Mouse (Mus musculus) stomach, postnatal 0 days (tissue): ENCODE measurements around the gene Foxc2. TPM values are rescaled to one million over a fixed set of nuclear protein-coding genes. Genes with fewer than 3 reads are reported as not detected.

Experiments
- ATAC-seq: fragments of 200-750 bp; cut with Nextera tagmentation; 2 replicates; pipeline ENCODE4 v1.8.0; 2017; ENCODE audit not compliant: low FRiP score, low TSS enrichment
- DNase-seq: peaks from one replicate; pipeline ENCODE4 v3.0.0-alpha.2; 2016; ENCODE audit warnings: low spot score
- H3K27ac ChIP-seq: fragments of 300-500 bp; sonication (generic); replicated peaks from 2 replicates; pipeline ENCODE4 v1.5.1; 2014; ENCODE audit warnings: mild to moderate bottlenecking, control low read depth
- H3K27me3 ChIP-seq: fragments of 300-500 bp; sonication (generic); 2 replicates; pipeline ENCODE4 v1.6.1; 2014; ENCODE audit warnings: low read length; ENCODE audit not compliant: control insufficient read depth, insufficient read depth
- H3K36me3 ChIP-seq: fragments of 300-500 bp; sonication (generic); 2 replicates; pipeline ENCODE4 v1.6.1; 2014; ENCODE audit warnings: low read length, mixed read lengths; ENCODE audit not compliant: control insufficient read depth, insufficient read depth
- H3K4me1 ChIP-seq: fragments of 300-500 bp; sonication (generic); replicated peaks from 2 replicates; pipeline ENCODE4 v1.6.1; 2014; ENCODE audit warnings: antibody characterized with exemption; ENCODE audit not compliant: control insufficient read depth, insufficient read depth
- H3K4me2 ChIP-seq: fragments of 300-500 bp; sonication (generic); replicated peaks from 2 replicates; pipeline ENCODE4 v1.6.1; 2014; ENCODE audit warnings: low read depth, mild to moderate bottlenecking, control low read depth, moderate library complexity
- H3K4me3 ChIP-seq: fragments of 300-500 bp; sonication (generic); 2 replicates; pipeline ENCODE4 v1.5.1; 2014; ENCODE audit warnings: low read depth, low read length, control low read depth
- H3K9ac ChIP-seq: fragments of 300-500 bp; sonication (generic); 2 replicates; pipeline ENCODE4 v1.6.1; 2014; ENCODE audit warnings: mild to moderate bottlenecking, low read length, control low read depth, mixed read lengths
- H3K9me3 ChIP-seq: fragments of 300-500 bp; sonication (generic); 2 replicates; pipeline ENCODE4 v1.6.1; 2016; ENCODE audit warnings: low read length; ENCODE audit not compliant: control insufficient read depth
- CTCF ChIP-seq: IDR thresholded peaks from 2 replicates; pipeline ENCODE4 v1.5.1; 2016; ENCODE audit warnings: antibody characterized with exemption, low read depth, mild to moderate bottlenecking, moderate library complexity
- EP300 ChIP-seq: optimal IDR thresholded peaks from 2 replicates; pipeline ENCODE3; 2016; ENCODE audit warnings: antibody characterized with exemption
- WGBS: fragments of 180-500 bp; shearing (Covaris S2); extraction: QIAGEN DNeasy Blood & Tissue Kit; methylation state at CpG from one replicate; pipeline ENCODE4 v1.1.7; 2014; 5-methylcytosine and 5-hydroxymethylcytosine counted together
- polyA plus RNA-seq: library from polyadenylated mRNA; unstranded; fragments of >200 nt; fragmentation: Nextera tagmentation; extraction: Ambion mirVana; gene quantifications from 2 replicates; pipeline ENCODE4 v1.2.1, GENCODE M21; 2015

Gene Foxc2
- polyA plus RNA-seq, 1 experiment from 2014 or later: 0.40 TPM

DNA sequence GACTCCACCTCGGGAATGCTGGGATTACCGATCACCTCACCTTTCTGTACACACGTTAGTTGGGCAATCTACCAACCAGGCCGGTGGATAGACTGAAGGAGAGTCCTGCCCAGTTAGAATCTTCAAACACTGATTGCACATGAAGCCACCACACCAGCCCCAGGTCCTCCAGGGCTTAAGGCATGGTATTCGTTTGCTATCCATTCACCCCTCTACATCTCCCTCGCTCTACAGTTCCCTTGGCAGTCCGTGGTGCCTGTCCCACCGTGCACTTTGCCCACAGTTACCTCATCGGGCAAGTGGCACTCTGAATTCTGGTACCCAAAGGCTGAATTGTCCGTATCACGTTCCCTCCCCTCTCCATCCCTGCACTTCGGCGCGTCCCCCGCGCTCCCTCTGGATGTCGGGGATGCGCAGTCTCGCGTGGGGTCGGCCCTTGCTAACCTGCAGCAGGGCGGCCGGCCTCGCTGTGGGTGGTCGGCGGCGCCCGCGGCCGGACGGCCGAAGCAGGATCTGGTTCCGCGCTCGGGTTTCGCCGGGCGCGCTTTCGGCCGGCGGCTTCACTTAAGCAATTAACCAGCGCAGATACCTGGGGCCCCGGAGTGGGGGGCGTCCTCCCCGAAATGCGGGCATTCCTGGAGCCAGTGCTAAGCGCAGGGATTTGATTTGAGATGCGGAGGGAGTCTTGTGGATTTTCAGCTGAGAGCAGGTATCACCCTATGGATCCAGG, 35.4 kb upstream of the Foxc2 start:
- Histone ChIP-seq H3K27ac (peak overlapping the region; percentile 99), H3K9me3 (no peaks in the 10 kb centered on the region), H3K4me2 (peak overlapping the region; percentile 71), H3K4me1 (0 out of 2 replicates have a peak, but pooled peaks cover 3% of the 10 kb centered on the region), H3K27me3 (peaks cover 7% of the 10 kb centered on the region), H3K4me3 (peak overlapping the region; percentile 69), H3K9ac (peak overlapping the region; percentile 89), H3K36me3 (no peaks in the 10 kb centered on the region)
- 1% methylated on average over 48 of the region's 49 CpGs for WGBS
- ATAC-seq (no peak), DNase-seq (no peak)
- TF ChIP-seq CTCF (no peak), EP300 (no peak)

DNA sequence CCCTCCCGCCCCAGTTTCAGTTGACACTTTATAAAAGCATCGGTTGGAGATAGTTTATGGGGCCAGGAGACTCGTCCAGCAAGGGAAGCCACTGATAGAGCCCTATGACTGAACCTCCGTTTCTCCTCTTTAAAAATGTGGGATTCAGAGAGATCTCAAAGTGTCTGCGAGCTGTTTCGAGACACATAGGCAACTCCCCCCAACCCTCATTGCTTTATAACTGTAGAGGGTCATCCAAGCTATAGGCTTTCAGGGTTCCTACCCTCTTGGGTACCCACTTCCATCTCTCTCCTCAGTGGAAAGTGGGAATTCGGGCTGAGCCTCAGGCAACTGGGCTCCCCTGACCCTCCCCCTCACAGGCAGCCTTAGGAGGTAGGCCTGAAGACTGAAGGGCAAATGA, 34.6 kb upstream of the Foxc2 start:
- peak overlapping the region; percentile 71 for H3K4me2 ChIP-seq

DNA sequence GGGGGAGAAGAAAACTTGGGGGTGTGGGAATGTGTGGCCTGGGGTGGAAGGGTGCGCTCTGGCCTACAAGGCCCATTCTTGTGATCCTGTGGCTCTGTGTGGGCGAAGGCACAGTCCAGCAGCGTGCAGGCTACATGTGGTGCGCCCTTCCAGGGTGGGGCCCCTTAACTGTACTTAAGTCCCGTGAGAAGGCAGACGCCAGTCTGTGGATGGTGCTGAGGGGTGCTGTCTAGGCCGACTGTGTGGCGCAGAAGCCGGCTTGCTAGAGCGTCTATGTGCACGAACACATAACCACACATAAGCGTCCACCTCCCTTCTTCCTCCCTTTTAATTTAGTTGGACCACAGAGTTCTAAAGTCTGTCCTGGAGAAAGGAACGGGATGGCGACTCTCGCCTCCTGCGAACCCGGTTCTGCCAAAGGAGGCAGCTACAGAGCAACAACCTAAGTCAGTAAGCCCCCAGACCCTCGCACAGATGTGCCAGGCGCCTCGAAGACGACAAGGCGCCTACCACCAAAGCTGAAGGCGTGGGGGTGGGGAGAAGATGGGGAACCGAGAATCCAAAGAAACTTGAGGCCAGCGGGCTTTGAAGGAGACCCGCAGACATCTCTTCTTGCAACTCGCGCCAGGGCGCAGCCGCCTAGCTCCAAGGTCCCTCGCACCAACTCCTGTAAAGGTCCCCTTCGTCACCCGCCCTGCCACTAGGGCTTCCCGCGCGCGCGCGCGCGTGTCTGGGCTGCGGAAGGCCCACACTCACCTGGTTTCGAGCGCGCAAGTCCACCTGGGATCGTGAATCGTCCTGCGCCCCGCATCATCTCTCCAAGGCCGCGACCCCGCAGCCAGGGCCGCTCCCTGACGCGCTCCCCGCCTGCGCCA, 33.5 kb upstream of the Foxc2 start:
- H3K27ac ChIP-seq: peak overlapping the region; percentile 99

More for the DNA sequence above, 34.6 kb upstream of the Foxc2 start:
- Histone ChIP-seq H3K27me3 (peaks cover 7% of the 10 kb centered on the region), H3K36me3 (no peaks in the 10 kb centered on the region), H3K4me3 (peak overlapping the region; percentile 69), H3K9ac (peak overlapping the region; percentile 89), H3K27ac (peak overlapping the region; percentile 99), H3K9me3 (no peaks in the 10 kb centered on the region), H3K4me1 (0 out of 2 replicates have a peak, but pooled peaks cover 3% of the 10 kb centered on the region)
- ATAC-seq (no peak), DNase-seq (no peak)
- TF ChIP-seq CTCF (no peak), EP300 (no peak)
- WGBS: 4% methylated on average over 7 of the region's 7 CpGs

DNA sequence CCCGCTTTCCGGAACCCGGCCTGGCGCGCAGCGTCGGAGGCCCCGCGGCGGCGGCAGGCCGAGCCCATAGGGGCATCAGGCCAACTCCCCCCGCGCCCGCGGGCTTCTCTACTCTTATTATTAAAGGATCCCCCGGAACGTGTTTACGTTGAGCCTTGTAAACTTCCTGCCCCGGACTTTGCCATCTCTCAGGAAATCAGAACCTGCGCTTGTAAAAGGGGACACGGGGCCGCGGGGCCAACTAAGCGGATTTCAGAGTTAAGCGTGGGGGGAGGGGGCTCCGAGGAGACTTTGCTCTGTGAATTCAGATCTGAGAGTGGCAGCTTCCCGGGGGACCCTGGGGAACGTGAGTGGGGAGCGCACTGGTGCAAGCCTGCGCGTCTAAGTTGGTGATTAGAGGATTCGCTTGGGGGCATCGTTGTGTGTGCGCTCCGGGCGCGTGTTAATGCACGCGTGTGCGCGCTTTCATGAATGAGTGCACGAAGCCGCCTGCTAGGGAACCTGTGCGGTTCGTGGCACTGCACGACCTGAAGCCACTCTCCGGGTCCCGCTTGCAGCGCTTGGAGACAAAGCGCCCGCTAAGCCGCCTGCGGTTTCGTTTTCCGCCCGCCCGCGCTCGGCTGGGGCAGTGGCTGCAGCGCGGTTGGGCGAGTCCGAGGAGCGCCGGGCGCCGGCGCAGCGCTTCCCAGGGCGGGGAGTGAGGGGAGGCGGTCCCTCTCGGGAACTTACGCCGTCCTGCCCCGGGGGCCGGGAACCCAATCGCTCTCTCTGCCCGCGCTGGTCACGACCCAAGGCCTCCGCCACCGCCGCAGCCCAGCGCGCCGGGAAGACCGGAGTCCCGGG, 32.7 kb upstream of the Foxc2 start:
- no peaks in the 10 kb centered on the region; the same call in 1 of the 2 replicates for H3K36me3 ChIP-seq
- TF ChIP-seq CTCF (no peak), EP300 (no peak)
- H3K4me2 ChIP-seq: peak overlapping the region; percentile 71
- H3K4me3 ChIP-seq: peak overlapping the region; percentile 69
- peak overlapping the region; percentile 99 for H3K27ac ChIP-seq
- H3K9ac ChIP-seq: peak overlapping the region; percentile 89
- under 1% methylated on average over 88 of the region's 89 CpGs for WGBS
- ATAC-seq: peak; percentile 84
- DNase-seq: peak; percentile 76
- H3K27me3 ChIP-seq: peaks cover 5% of the 10 kb centered on the region
- H3K9me3 ChIP-seq: no peaks in the 10 kb centered on the region
- H3K4me1 ChIP-seq: no peaks in the 10 kb centered on the region

More for the DNA sequence above, 33.5 kb upstream of the Foxc2 start:
- Histone ChIP-seq H3K9ac (peak overlapping the region; percentile 89), H3K4me3 (peak overlapping the region; percentile 69), H3K36me3 (no peaks in the 10 kb centered on the region; the same call in 1 of the 2 replicates), H3K9me3 (no peaks in the 10 kb centered on the region), H3K27me3 (peaks cover 5% of the 10 kb centered on the region), H3K4me1 (no peaks in the 10 kb centered on the region), H3K4me2 (peak overlapping the region; percentile 71)
- no peak for TF ChIP-seq CTCF
- 1% methylated on average over 50 of the region's 57 CpGs for WGBS
- ATAC-seq (no peak), DNase-seq (no peak)

DNA sequence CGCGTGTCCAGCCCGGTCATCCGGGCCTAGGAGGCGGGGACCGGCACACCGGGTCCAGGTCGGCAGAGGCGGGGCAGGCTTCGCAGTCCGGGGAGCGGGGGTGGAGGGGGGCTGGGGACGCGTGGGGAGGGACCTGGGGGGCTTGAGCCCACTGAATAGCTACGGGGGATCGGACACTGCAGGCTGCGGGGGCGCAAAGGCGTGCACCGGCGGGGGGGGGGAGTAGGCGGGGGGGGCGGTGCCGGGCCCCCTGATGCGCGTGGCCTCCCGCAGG, 32.1 kb upstream of the Foxc2 start:
- Histone ChIP-seq H3K27ac (peak overlapping the region; percentile 99), H3K9ac (peak overlapping the region; percentile 89), H3K9me3 (no peaks in the 10 kb centered on the region), H3K27me3 (peaks cover 5% of the 10 kb centered on the region), H3K4me2 (peak overlapping the region; percentile 71), H3K4me3 (peak overlapping the region; percentile 69), H3K4me1 (no peaks in the 10 kb centered on the region), H3K36me3 (no peaks in the 10 kb centered on the region; the same call in 1 of the 2 replicates)
- WGBS: 1% methylated on average over 12 of the region's 27 CpGs
- no peak for DNase-seq
- no peak for TF ChIP-seq CTCF
- no peak for TF ChIP-seq EP300
- 0 out of 2 replicates have a peak, but pooled peaks have one; percentile 53 for ATAC-seq
